ENCODE assay signal across 9 mouse cellular contexts in the genomic region with DNA sequence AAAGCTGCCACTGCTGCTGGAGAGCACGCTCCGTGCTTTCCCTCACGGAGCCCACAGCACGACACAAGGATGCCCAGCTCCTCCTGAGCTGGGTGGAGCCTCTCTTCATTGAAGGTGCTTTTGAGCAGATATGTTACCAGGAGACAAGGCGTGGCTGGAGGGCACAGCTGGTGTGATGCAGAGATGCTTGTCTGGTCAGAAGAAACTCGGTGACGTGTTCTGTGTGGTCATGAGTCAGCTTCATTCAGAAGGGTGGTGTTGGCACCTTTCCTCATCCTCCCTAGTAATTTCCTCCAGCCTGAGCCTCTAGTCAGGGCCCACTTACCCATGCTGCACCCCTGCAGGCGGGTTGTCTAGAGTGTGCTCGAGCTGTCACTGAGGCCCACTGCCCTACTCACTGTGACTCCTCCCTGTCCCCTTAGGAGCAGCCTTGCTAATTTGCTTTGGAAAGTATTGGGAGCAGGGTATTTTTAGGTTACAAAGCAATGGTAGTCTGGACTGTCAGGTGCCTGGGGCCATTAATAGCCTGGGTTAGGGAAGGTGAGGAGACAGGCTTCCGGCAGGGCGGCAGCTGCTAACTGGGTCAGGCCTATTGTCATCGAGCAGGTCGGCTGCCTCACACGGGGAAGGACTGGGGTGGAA. TPM values are rescaled to one million over a fixed set of nuclear protein-coding genes. Genes with fewer than 3 reads are reported as not detected.
DNase-seq lines count a peak whose midpoint lies in the region; ATAC-seq and TF ChIP-seq lines count a peak whose summit lies in the region.
"Had no signal": no experiment of that assay in that cellular context is flagged by ENCODE, and none has a peak within 500 bp of the region (broad histone marks: within the 10 kb centered on the region; RNA-seq: fewer than 3 reads in every experiment).

No protein-coding gene starts in this region.

- H3K4me3 ChIP-seq in G1E (ENCODE audit: low read depth, low read length), result peak overlapping the region; percentile 37; the same call in 1 of the 2 replicates
- no peak overlapping the region for H3K4me3 ChIP-seq in embryonic facial prominence, embryonic 15.5 days (replicated peaks)
- H3K4me3 ChIP-seq in intestine, embryonic 16.5 days (ENCODE audit: low read length), result no peak overlapping the region
- no peak overlapping the region for H3K4me3 ChIP-seq in spleen, adult 2 months (ENCODE audit: extremely low read depth, insufficient read depth, insufficient read length)
- H3K4me3 ChIP-seq: neural tube, embryonic 12.5 days had no signal

- no peaks in the 10 kb centered on the region for H3K27me3 ChIP-seq in G1E (ENCODE audit: insufficient read depth, low read length)
- H3K27me3 ChIP-seq in embryonic facial prominence, embryonic 15.5 days, result no peaks in the 10 kb centered on the region
- H3K27me3 ChIP-seq in intestine, embryonic 16.5 days (replicated peaks; ENCODE audit: control insufficient read depth, insufficient read depth, low read length), result no peaks in the 10 kb centered on the region
- H3K27me3 ChIP-seq in spleen, adult 2 months (ENCODE audit: control insufficient read depth, insufficient read depth, low read length), result no peaks in the 10 kb centered on the region
- H3K27me3 ChIP-seq: neural tube, embryonic 12.5 days had no signal

- DNase-seq in frontal cortex, postnatal 14 days (ENCODE audit: low spot score in 2 of 2), result no peak
- peak; percentile 47 for DNase-seq in G1E (ENCODE audit: low spot score)
- DNase-seq in spleen, adult 2 months (ENCODE audit: low read depth in 1 of 2, low spot score in 2 of 2), result no peak
- DNase-seq in gastrocnemius, postnatal 10 days, result no peak
- DNase-seq in urinary bladder, postnatal 10 days (ENCODE audit: low spot score), result no peak

- H3K36me3 ChIP-seq in G1E (replicated peaks), result peaks cover 36% of the 10 kb centered on the region
- peaks cover 3% of the 10 kb centered on the region; the same call in 1 of the 2 replicates for H3K36me3 ChIP-seq in embryonic facial prominence, embryonic 15.5 days
- H3K36me3 ChIP-seq in intestine, embryonic 16.5 days (ENCODE audit: control insufficient read depth, insufficient read depth, low read length), result no peaks in the 10 kb centered on the region
- no peaks in the 10 kb centered on the region for H3K36me3 ChIP-seq in spleen, adult 2 months (ENCODE audit: control insufficient read depth, insufficient read depth, low read length)

- ATAC-seq in frontal cortex, adult (ENCODE audit: low TSS enrichment), result peak; percentile 83
- peak; percentile 85 for ATAC-seq in G1E (ENCODE audit: extremely low read depth, insufficient number of reproducible peaks, low FRiP score, poor library complexity, severe bottlenecking)
- peak; percentile 48; the same call in 1 of the 2 replicates for ATAC-seq in embryonic facial prominence, embryonic 15.5 days (ENCODE audit: insufficient number of reproducible peaks, low FRiP score, low TSS enrichment, low read depth)
- ATAC-seq in intestine, embryonic 16.5 days, result peak; percentile 83

- no peak overlapping the region for H3K4me2 ChIP-seq in embryonic facial prominence, embryonic 15.5 days (replicated peaks)
- H3K4me2 ChIP-seq in intestine, embryonic 16.5 days (ENCODE audit: low read depth, low read length), result no peak overlapping the region
- H3K4me2 ChIP-seq: neural tube, embryonic 12.5 days had no signal

- TF ChIP-seq POLR2A in spleen, adult 2 months (IDR thresholded peaks at IDR 0.05; ENCODE audit: low read depth, low read length), result no peak

- no peak for TF ChIP-seq CTCF in G1E (IDR thresholded peaks at IDR 0.05; ENCODE audit: low read depth, low read length)
- TF ChIP-seq CTCF in spleen, adult 2 months (IDR thresholded peaks at IDR 0.05; ENCODE audit: extremely low read depth, insufficient read depth, insufficient read length, insufficient replicate concordance), result no peak

- no peaks in the 10 kb centered on the region for H3K9me3 ChIP-seq in G1E (replicated peaks)
- H3K9me3 ChIP-seq in embryonic facial prominence, embryonic 15.5 days (replicated peaks), result no peaks in the 10 kb centered on the region
- no peaks in the 10 kb centered on the region for H3K9me3 ChIP-seq in intestine, embryonic 16.5 days (ENCODE audit: control insufficient read depth, low read length)
- H3K9me3 ChIP-seq: neural tube, embryonic 12.5 days had no signal

- 73% methylated on average over 14 of the region's 14 CpGs for WGBS in embryonic facial prominence, embryonic 15.5 days
- 78% methylated on average over 14 of the region's 14 CpGs for WGBS in intestine, embryonic 16.5 days
- WGBS in spleen, adult 2 months, result 75% methylated on average over 14 of the region's 14 CpGs

- H3K4me1 ChIP-seq in G1E (ENCODE audit: insufficient read depth, low read depth, low read length), result peaks cover 54% of the 10 kb centered on the region
- no peaks in the 10 kb centered on the region; the same call in 1 of the 2 replicates for H3K4me1 ChIP-seq in embryonic facial prominence, embryonic 15.5 days
- no peaks in the 10 kb centered on the region for H3K4me1 ChIP-seq in intestine, embryonic 16.5 days (ENCODE audit: control insufficient read depth, insufficient read depth, low read length)
- H3K4me1 ChIP-seq in spleen, adult 2 months (ENCODE audit: control insufficient read depth, insufficient read depth, insufficient read length), result no peaks in the 10 kb centered on the region
- H3K4me1 ChIP-seq: neural tube, embryonic 12.5 days had no signal

- no peak overlapping the region for H3K27ac ChIP-seq in embryonic facial prominence, embryonic 15.5 days (replicated peaks)
- no peak overlapping the region for H3K27ac ChIP-seq in intestine, embryonic 16.5 days (ENCODE audit: low read length)
- H3K27ac ChIP-seq in spleen, adult 2 months (ENCODE audit: insufficient read depth, low read length), result peak overlapping the region; percentile 19; the same call in 1 of the 2 replicates
- H3K27ac ChIP-seq: neural tube, embryonic 12.5 days had no signal

- no peak overlapping the region for H3K9ac ChIP-seq in embryonic facial prominence, embryonic 15.5 days
- H3K9ac ChIP-seq in intestine, embryonic 16.5 days (ENCODE audit: low read depth, low read length), result peak overlapping the region; percentile 30; the same call in 1 of the 2 replicates
- H3K9ac ChIP-seq: neural tube, embryonic 12.5 days had no signal

RNA-seq across cellular contexts. Expression of a gene that starts 33.8 kb away (rescaled TPM):
- total RNA-seq in G1E (2014; fragmentation: Nextera tagmentation) (802 and 891 TPM in 2 replicates), G1E (2017) (150 and 168 TPM in 2 replicates)
- 93.2 and 99.6 TPM in 2 replicates for polyA plus RNA-seq in G1E (2012)
- polyA plus RNA-seq in embryonic facial prominence, embryonic 15.5 days (2015; fragmentation: Nextera tagmentation; extraction: Ambion mirVana), result 488 and 536 TPM in 2 replicates
- 52.6 and 307 TPM in 2 replicates for polyA plus RNA-seq in intestine, embryonic 16.5 days (2015; fragmentation: Nextera tagmentation; extraction: Ambion mirVana)
- polyA plus RNA-seq in spleen, adult 2 months (2012; rRNA removed), result 141 and 229 TPM in 2 replicates
- 100 to 1,000 TPM; 237 to 250 TPM for total RNA-seq in gastrocnemius, postnatal 10 days (2021)
